8 mouse cellular contexts compared by ENCODE assay signal in genomic region chr5:136568776-136569175, GRCm38 (mm10). TPM values are rescaled to one million over a fixed set of nuclear protein-coding genes. Genes with fewer than 3 reads are reported as not detected.
DNase-seq lines count a peak whose midpoint lies in the region; ATAC-seq lines count a peak whose summit lies in the region.

No protein-coding gene starts in this region.

- under 1% methylated on average over 36 of the region's 36 CpGs for WGBS in embryonic facial prominence, embryonic 13.5 days
- WGBS in heart, embryonic 11.5 days (ENCODE audit: insufficient replicate concordance): under 1% methylated on average over 29 of the region's 36 CpGs
- WGBS in kidney, embryonic 15.5 days: under 1% methylated on average over 33 of the region's 36 CpGs
- under 1% methylated on average over 23 of the region's 36 CpGs for WGBS in liver, embryonic 12.5 days (ENCODE audit: insufficient replicate concordance)

- no peak overlapping the region for H3K27ac ChIP-seq in embryonic facial prominence, embryonic 13.5 days
- H3K27ac ChIP-seq in heart, embryonic 11.5 days (ENCODE audit: low read depth, low read length): no peak overlapping the region
- H3K27ac ChIP-seq in kidney, embryonic 15.5 days: no peak overlapping the region
- H3K27ac ChIP-seq in liver, embryonic 12.5 days: no peak overlapping the region

- H3K9me3 ChIP-seq in erythroblast, embryonic 14.5 days (ENCODE audit: control insufficient read depth, low read length): no peaks in the 10 kb centered on the region
- H3K9me3 ChIP-seq in embryonic facial prominence, embryonic 13.5 days: no peaks in the 10 kb centered on the region
- H3K9me3 ChIP-seq in heart, embryonic 11.5 days (replicated peaks; ENCODE audit: control insufficient read depth, low read length): no peaks in the 10 kb centered on the region
- no peaks in the 10 kb centered on the region for H3K9me3 ChIP-seq in kidney, embryonic 15.5 days (replicated peaks)
- no peaks in the 10 kb centered on the region for H3K9me3 ChIP-seq in liver, embryonic 12.5 days (replicated peaks)

- peak overlapping the region; percentile 98 for H3K4me2 ChIP-seq in embryonic facial prominence, embryonic 13.5 days
- peak overlapping the region; percentile 99 for H3K4me2 ChIP-seq in heart, embryonic 11.5 days
- H3K4me2 ChIP-seq in kidney, embryonic 15.5 days: peak overlapping the region; percentile 98
- H3K4me2 ChIP-seq in liver, embryonic 12.5 days: peak overlapping the region; percentile 100

- peaks cover 78% of the 10 kb centered on the region for H3K27me3 ChIP-seq in erythroblast, embryonic 14.5 days (ENCODE audit: control insufficient read depth)
- H3K27me3 ChIP-seq in embryonic facial prominence, embryonic 13.5 days: peaks cover 58% of the 10 kb centered on the region
- H3K27me3 ChIP-seq in heart, embryonic 11.5 days (ENCODE audit: control insufficient read depth, insufficient read depth, low read length): peaks cover 10% of the 10 kb centered on the region
- peaks cover 12% of the 10 kb centered on the region; the same call in 1 of the 2 replicates for H3K27me3 ChIP-seq in kidney, embryonic 15.5 days
- peaks cover 58% of the 10 kb centered on the region for H3K27me3 ChIP-seq in liver, embryonic 12.5 days (replicated peaks)
- no peaks in the 10 kb centered on the region for H3K27me3 ChIP-seq in splenic B cell, adult 2 months (ENCODE audit: control insufficient read depth, insufficient read depth, low read length, poor library complexity, severe bottlenecking)

- no peaks in the 10 kb centered on the region for H3K36me3 ChIP-seq in erythroblast, embryonic 14.5 days (ENCODE audit: control insufficient read depth)
- no peaks in the 10 kb centered on the region for H3K36me3 ChIP-seq in embryonic facial prominence, embryonic 13.5 days
- H3K36me3 ChIP-seq in heart, embryonic 11.5 days (ENCODE audit: control insufficient read depth, insufficient read depth, low read length): no peaks in the 10 kb centered on the region
- no peaks in the 10 kb centered on the region for H3K36me3 ChIP-seq in kidney, embryonic 15.5 days
- H3K36me3 ChIP-seq in liver, embryonic 12.5 days: no peaks in the 10 kb centered on the region
- no peaks in the 10 kb centered on the region for H3K36me3 ChIP-seq in splenic B cell, adult 2 months (ENCODE audit: control insufficient read depth, insufficient read depth, low read length, poor library complexity, severe bottlenecking)

- peak; percentile 76 for DNase-seq in naive thymus-derived CD4-positive, alpha-beta T cell, adult 2 months (ENCODE audit: low read depth)
- peak; percentile 82 for DNase-seq in splenic B cell, adult 2 months (ENCODE audit: low read depth, low spot score)

- H3K4me1 ChIP-seq in erythroblast, embryonic 14.5 days (ENCODE audit: control insufficient read depth): peaks cover 37% of the 10 kb centered on the region
- peaks cover 31% of the 10 kb centered on the region for H3K4me1 ChIP-seq in embryonic facial prominence, embryonic 13.5 days
- peaks cover 4% of the 10 kb centered on the region; the same call in 1 of the 2 replicates for H3K4me1 ChIP-seq in heart, embryonic 11.5 days (ENCODE audit: control insufficient read depth, insufficient read depth, low read length)
- peaks cover 30% of the 10 kb centered on the region for H3K4me1 ChIP-seq in kidney, embryonic 15.5 days
- peaks cover 39% of the 10 kb centered on the region for H3K4me1 ChIP-seq in liver, embryonic 12.5 days

- peak overlapping the region; percentile 52; the same call in 1 of the 2 replicates for H3K9ac ChIP-seq in embryonic facial prominence, embryonic 13.5 days
- H3K9ac ChIP-seq in heart, embryonic 11.5 days (ENCODE audit: low read depth, low read length): peak overlapping the region; percentile 66
- H3K9ac ChIP-seq in kidney, embryonic 15.5 days: peak overlapping the region; percentile 47
- H3K9ac ChIP-seq in liver, embryonic 12.5 days: peak overlapping the region; percentile 87

- ATAC-seq in erythroblast, adult 5-6 weeks (replicated peaks; ENCODE audit: low FRiP score, poor library complexity, severe bottlenecking): no peak
- no peak for ATAC-seq in embryonic facial prominence, embryonic 13.5 days (ENCODE audit: insufficient number of reproducible peaks, insufficient read depth, low FRiP score, low TSS enrichment, low read depth)
- ATAC-seq in heart, embryonic 11.5 days (replicated peaks; ENCODE audit: insufficient number of reproducible peaks, low FRiP score, low TSS enrichment): no peak
- no peak for ATAC-seq in kidney, embryonic 15.5 days (replicated peaks; ENCODE audit: low FRiP score)
- ATAC-seq in liver, embryonic 12.5 days: no peak

- peak overlapping the region; percentile 91 for H3K4me3 ChIP-seq in erythroblast, embryonic 14.5 days (replicated peaks)
- peak overlapping the region; percentile 93 for H3K4me3 ChIP-seq in embryonic facial prominence, embryonic 13.5 days
- peak overlapping the region; percentile 80 for H3K4me3 ChIP-seq in heart, embryonic 11.5 days (ENCODE audit: low read depth, low read length)
- H3K4me3 ChIP-seq in kidney, embryonic 15.5 days (replicated peaks): peak overlapping the region; percentile 71
- peak overlapping the region; percentile 94 for H3K4me3 ChIP-seq in liver, embryonic 12.5 days

RNA-seq across cellular contexts. Expression of gene Cux1, which starts 1.5 kb away (rescaled TPM):
- polyA plus RNA-seq in erythroblast, embryonic 14.5 days (2012): 2.9 and 3.6 TPM in 2 replicates
- total RNA-seq in erythroblast, adult 5-6 weeks (2015; ENCODE audit: low replicate concordance): 17.7 and 47.6 TPM in 2 replicates
- 46.4 and 57.3 TPM in 2 replicates for total RNA-seq in erythroblast, adult 5-6 weeks (2017; ENCODE audit: low replicate concordance)
- 78.6 and 82.7 TPM in 2 replicates for polyA plus RNA-seq in embryonic facial prominence, embryonic 13.5 days (2015; fragmentation: Nextera tagmentation; extraction: Ambion mirVana)
- polyA plus RNA-seq in heart, embryonic 11.5 days (2014; fragmentation: Nextera tagmentation; extraction: Ambion mirVana): 67.5 and 71.0 TPM in 2 replicates
- 108 and 110 TPM in 2 replicates for polyA plus RNA-seq in kidney, embryonic 15.5 days (2015; fragmentation: Nextera tagmentation; extraction: Ambion mirVana)
- polyA plus RNA-seq in liver, embryonic 12.5 days (2016; fragmentation: Nextera tagmentation; extraction: Ambion mirVana): 29.8 and 31.7 TPM in 2 replicates
